Mouse (Mus musculus) forebrain, embryonic 11.5 days (tissue): ENCODE measurements around the gene 1700015F17Rik. TPM values are rescaled to one million over a fixed set of nuclear protein-coding genes. Genes with fewer than 3 reads are reported as not detected.
A peak's percentile ranks its signal among the peaks of the same experiment; 100 is the strongest.

ENCODE experiments used
- ATAC-seq: fragments of 200-750 bp; cut with Nextera tagmentation; replicated peaks from 2 replicates; pipeline ENCODE4 v1.8.0; 2017; ENCODE audit warnings: moderate TSS enrichment; ENCODE audit not compliant: low FRiP score
- DNase-seq: peaks from one replicate; pipeline ENCODE4 v3.0.0-alpha.2; 2017; ENCODE audit warnings: low spot score
- H3K27ac ChIP-seq: fragments of 300-500 bp; sonication (generic); 2 replicates; pipeline ENCODE4 v1.5.1; 2014; ENCODE audit warnings: low read depth, low read length
- H3K27me3 ChIP-seq: fragments of 300-500 bp; sonication (generic); 2 replicates; pipeline ENCODE4 v1.6.1; 2014; ENCODE audit warnings: mild to moderate bottlenecking, low read length, mixed read lengths; ENCODE audit not compliant: control insufficient read depth, insufficient read depth
- H3K36me3 ChIP-seq: fragments of 300-500 bp; sonication (generic); 2 replicates; pipeline ENCODE4 v1.6.1; 2014; ENCODE audit warnings: mild to moderate bottlenecking, low read length, moderate library complexity, mixed read lengths; ENCODE audit not compliant: control insufficient read depth, insufficient read depth
- H3K4me1 ChIP-seq: fragments of 300-500 bp; sonication (generic); replicated peaks from 2 replicates; pipeline ENCODE4 v1.6.1; 2014; ENCODE audit warnings: low read length, mixed read lengths; ENCODE audit not compliant: control insufficient read depth, insufficient read depth
- H3K4me2 ChIP-seq: fragments of 300-500 bp; sonication (generic); 2 replicates; pipeline ENCODE4 v1.6.1; 2014; ENCODE audit warnings: low read depth, mild to moderate bottlenecking, low read length, moderate library complexity, mixed read lengths; ENCODE audit not compliant: severe bottlenecking
- H3K4me3 ChIP-seq: fragments of 300-500 bp; sonication (generic); 2 replicates; pipeline ENCODE4 v1.5.1; 2014; ENCODE audit warnings: low read depth, low read length
- H3K9ac ChIP-seq: fragments of 300-500 bp; sonication (generic); 2 replicates; pipeline ENCODE4 v1.6.1; 2014; ENCODE audit warnings: low read length
- H3K9me3 ChIP-seq: fragments of 300-500 bp; sonication (generic); 2 replicates; pipeline ENCODE4 v1.6.1; 2016; ENCODE audit warnings: low read length, mixed read lengths; ENCODE audit not compliant: control insufficient read depth
- WGBS: fragments of 180-500 bp; shearing (Covaris S2); extraction: QIAGEN DNeasy Blood & Tissue Kit; methylation state at CpG from one replicate; pipeline ENCODE4 v1.1.7; 2014; 5-methylcytosine and 5-hydroxymethylcytosine counted together
- polyA plus RNA-seq: library from polyadenylated mRNA; unstranded; fragments of >200 nt; fragmentation: Nextera tagmentation; extraction: Ambion mirVana; gene quantifications from 2 replicates; pipeline ENCODE4 v1.2.1, GENCODE M21; 2014

Gene 1700015F17Rik
- polyA plus RNA-seq, 1 experiment from 2014 or later: not detected

DNA sequence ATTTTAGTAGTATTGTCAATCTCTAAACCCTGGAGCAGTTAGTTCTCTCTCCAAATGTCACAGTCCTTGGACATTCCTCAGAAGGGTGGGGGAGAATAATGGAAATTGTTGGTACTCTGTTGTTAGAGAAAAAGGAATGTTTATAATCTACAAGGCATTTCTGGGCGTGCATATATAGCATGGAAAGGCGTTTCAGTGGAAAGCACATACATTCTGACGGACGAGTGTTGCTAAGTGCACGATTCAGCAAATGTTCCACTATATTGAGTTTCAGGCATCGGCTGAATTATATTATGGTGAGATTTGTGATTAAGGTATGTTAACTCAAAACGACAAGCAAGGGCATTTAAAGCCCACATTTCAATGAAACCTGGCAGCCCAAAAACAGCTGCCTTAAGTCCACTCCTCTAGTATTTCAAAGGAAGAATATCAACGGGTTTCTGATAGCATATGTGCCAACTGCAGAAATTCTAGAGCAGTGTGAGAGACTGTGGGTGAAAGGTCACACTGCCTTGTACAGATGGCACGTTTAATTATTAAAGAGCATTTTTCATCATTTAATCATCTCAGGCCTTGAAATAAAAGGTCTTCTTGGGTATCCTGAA is 4.4 kb upstream of the 1700015F17Rik start:
- Histone ChIP-seq H3K36me3 (no peaks in the 10 kb centered on the region), H3K27me3 (no peaks in the 10 kb centered on the region), H3K9ac (no peak overlapping the region), H3K4me3 (no peak overlapping the region), H3K9me3 (no peaks in the 10 kb centered on the region), H3K4me2 (no peak overlapping the region), H3K4me1 (no peaks in the 10 kb centered on the region), H3K27ac (no peak overlapping the region)
- WGBS: 79% methylated on average over 9 of the region's 9 CpGs
- no peak for DNase-seq
- ATAC-seq: no peak

DNA sequence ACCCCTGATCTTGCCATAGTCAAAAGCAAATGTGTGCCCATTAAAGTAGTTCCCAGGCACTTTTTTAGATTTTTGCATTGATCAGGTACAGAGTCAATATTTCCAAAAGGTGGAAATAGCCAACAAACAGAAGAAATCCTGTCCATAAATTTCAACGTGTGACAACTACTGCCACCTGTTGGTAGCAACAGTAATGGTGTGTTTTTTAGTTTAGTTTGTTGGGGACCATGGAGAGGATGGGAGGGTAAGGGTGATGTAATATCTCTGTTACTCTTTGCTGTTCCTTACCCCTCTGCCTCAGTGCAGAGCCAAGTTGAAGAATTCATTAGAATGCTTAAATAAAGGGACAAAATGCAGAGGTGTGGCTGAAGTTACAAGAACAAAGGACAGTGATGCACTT is 2.7 kb upstream of the 1700015F17Rik start:
- H3K4me2 ChIP-seq: no peak overlapping the region
- H3K36me3 ChIP-seq: no peaks in the 10 kb centered on the region
- H3K9ac ChIP-seq: no peak overlapping the region
- no peaks in the 10 kb centered on the region for H3K27me3 ChIP-seq
- no peak overlapping the region for H3K4me3 ChIP-seq
- peak; percentile 56; the same call in 1 of the 2 replicates for ATAC-seq
- H3K27ac ChIP-seq: no peak overlapping the region
- H3K4me1 ChIP-seq: no peaks in the 10 kb centered on the region
- 10% methylated on average over 1 of the region's 1 CpGs for WGBS
- DNase-seq: no peak
- no peaks in the 10 kb centered on the region for H3K9me3 ChIP-seq

DNA sequence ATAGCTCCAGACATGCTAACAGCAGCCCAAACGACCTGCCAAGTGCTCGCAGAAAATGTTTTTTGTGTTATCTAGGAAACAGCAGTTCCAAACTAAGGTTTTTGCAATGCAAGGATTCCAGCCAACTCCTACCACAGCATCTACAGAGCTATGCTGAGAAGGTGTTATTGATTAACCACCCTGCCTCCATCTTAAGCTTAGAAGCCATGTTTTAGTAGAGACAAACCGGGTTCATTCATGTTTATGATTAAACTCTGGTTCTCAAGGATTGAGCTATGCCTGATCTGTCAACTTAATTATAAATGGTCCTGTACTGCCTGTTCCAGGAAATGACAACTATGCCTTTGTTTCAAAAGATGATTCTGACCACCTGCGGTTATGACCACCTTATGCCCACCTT is 2.8 kb downstream of the 1700015F17Rik start:
- Histone ChIP-seq H3K9me3 (no peaks in the 10 kb centered on the region), H3K27me3 (no peaks in the 10 kb centered on the region), H3K4me3 (no peak overlapping the region), H3K9ac (no peak overlapping the region), H3K4me1 (no peaks in the 10 kb centered on the region), H3K4me2 (no peak overlapping the region), H3K27ac (no peak overlapping the region), H3K36me3 (no peaks in the 10 kb centered on the region)
- 86% methylated on average over 4 of the region's 4 CpGs for WGBS
- ATAC-seq (no peak), DNase-seq (no peak)

DNA sequence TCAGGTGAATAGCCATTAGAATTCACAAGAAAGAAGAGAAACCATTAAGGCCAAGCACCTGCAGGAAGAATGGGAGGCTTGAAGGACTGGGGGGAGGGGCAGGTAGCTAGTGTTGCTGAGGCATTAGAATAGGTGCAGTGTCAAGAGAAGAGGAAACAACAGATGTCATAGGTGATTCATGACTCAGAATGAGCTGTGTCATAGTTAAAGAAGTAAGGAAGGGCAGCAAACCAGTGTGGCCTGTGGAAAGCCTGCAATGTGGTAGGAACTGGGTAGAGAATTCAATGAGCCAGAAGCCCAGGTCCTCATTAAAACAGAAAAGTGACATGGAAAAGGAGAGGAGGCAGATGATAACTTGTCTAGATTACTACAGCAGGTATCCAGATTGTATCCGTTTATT is 13.7 kb downstream of the 1700015F17Rik start:
- Histone ChIP-seq H3K9me3 (no peaks in the 10 kb centered on the region), H3K4me1 (no peaks in the 10 kb centered on the region), H3K9ac (no peak overlapping the region), H3K27me3 (no peaks in the 10 kb centered on the region), H3K4me2 (no peak overlapping the region), H3K36me3 (no peaks in the 10 kb centered on the region), H3K27ac (no peak overlapping the region), H3K4me3 (no peak overlapping the region)
- DNase-seq (no peak), ATAC-seq (no peak)
- WGBS: 80% methylated on average over 1 of the region's 1 CpGs

DNA sequence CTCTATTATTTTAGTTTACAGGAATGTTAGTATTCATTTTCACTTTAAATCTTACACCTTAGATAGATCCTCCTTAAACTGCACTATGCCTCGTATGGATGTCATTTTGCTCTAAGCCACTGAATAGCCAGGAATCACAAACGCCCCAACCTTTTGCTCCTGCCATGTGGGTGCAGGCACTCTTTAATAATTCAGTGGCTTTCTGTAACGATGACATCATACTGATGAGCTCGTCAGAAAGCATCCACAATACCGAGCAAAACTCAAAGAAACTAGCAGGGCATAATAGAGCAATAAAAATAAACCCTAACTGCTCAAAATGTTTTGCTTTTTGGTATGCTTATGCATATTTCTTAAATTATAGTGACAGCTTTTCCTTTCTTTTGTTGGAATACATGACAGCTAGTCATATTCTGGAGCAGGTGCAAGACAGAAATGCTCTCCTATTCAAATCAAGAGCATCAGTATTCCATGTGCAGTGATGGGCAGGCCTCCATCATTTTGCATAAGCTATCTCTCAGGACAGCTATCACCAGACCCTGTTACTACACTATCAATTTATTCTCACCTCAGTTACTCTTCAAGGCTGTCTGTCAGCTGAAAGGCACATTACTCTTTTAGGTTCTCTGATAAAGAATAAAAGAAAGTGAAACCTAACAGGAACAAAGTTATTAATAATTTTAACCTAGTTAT is 47.1 kb downstream of the 1700015F17Rik start:
- H3K36me3 ChIP-seq: no peaks in the 10 kb centered on the region
- H3K4me3 ChIP-seq: no peak overlapping the region
- ATAC-seq (no peak), DNase-seq (no peak)
- no peaks in the 10 kb centered on the region for H3K27me3 ChIP-seq
- WGBS: 61% methylated on average over 5 of the region's 5 CpGs
- H3K9me3 ChIP-seq: no peaks in the 10 kb centered on the region
- no peaks in the 10 kb centered on the region for H3K4me1 ChIP-seq
- no peak overlapping the region for H3K4me2 ChIP-seq
- no peak overlapping the region for H3K9ac ChIP-seq
- H3K27ac ChIP-seq: no peak overlapping the region

DNA sequence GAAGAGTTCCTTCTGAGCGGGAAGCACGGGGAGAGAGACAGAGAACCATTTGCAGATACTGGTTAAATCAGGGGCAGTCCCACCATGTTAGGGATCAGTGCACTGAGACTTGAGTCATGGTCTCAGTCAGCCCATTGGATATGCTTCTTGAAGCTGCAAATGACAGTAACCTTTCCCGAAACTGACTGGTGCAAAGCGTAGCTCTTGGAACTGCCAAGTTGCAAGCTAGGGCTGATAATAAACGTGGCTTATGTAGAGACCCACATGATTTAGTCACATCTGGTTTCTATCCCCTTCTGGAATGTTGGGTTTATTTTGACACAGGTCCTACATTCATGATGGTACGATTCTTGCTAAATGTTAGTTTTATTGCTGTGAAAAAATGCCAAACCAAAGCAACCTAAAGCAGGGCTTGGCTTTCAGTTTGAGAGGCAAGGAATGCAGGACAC is 55.2 kb downstream of the 1700015F17Rik start:
- H3K4me1 ChIP-seq: no peaks in the 10 kb centered on the region
- 81% methylated on average over 6 of the region's 6 CpGs for WGBS
- no peak overlapping the region for H3K4me3 ChIP-seq
- no peak overlapping the region for H3K9ac ChIP-seq
- H3K4me2 ChIP-seq: no peak overlapping the region
- no peaks in the 10 kb centered on the region for H3K9me3 ChIP-seq
- no peak overlapping the region for H3K27ac ChIP-seq
- H3K36me3 ChIP-seq: no peaks in the 10 kb centered on the region
- DNase-seq: no peak
- ATAC-seq: no peak
- H3K27me3 ChIP-seq: no peaks in the 10 kb centered on the region

DNA sequence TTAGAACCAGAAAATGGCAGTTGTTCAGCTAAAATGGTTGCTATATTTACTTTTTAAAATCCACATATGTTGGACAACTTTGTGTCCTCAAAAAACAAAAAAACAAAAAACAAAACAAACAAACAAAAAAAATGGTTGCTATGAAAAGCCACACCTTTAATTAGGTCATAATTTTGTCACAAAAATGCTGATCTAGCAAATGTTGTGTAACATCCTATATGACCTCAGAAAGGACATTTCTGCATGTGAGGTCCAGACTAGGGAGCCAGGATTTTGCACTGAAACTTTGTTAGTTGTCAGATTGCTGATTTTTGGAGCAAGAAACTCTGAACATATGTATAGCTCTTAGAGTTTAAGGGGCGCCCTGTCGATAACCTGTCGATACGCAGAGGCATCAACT is 55.9 kb downstream of the 1700015F17Rik start:
- Histone ChIP-seq H3K36me3 (no peaks in the 10 kb centered on the region), H3K9ac (no peak overlapping the region), H3K9me3 (no peaks in the 10 kb centered on the region), H3K27ac (no peak overlapping the region), H3K4me3 (no peak overlapping the region), H3K4me1 (no peaks in the 10 kb centered on the region), H3K27me3 (no peaks in the 10 kb centered on the region), H3K4me2 (no peak overlapping the region)
- DNase-seq: no peak
- 95% methylated on average over 4 of the region's 4 CpGs for WGBS
- ATAC-seq: no peak

DNA sequence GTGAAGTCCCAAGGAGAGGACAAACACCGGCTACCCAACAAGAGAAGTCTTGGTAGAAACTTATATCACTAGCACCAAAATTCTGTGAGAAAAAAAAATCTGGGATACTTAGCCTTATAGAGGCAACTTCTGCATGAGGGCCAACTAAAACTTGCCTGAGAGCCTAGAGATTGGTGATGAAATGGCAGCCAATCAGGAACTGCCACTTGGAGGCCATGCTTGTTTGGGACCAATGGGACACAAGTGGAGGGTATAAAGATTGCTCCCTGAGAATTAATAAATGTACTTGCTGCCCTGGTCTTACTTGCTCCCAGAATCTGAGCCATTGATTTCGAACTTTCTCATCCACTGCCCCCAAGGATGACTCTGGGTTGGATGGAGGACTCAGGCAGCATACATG is 57.5 kb downstream of the 1700015F17Rik start:
- Histone ChIP-seq H3K27ac (no peak overlapping the region), H3K27me3 (no peaks in the 10 kb centered on the region), H3K4me1 (no peaks in the 10 kb centered on the region), H3K36me3 (no peaks in the 10 kb centered on the region), H3K9ac (no peak overlapping the region), H3K4me3 (no peak overlapping the region), H3K9me3 (no peaks in the 10 kb centered on the region), H3K4me2 (no peak overlapping the region)
- ATAC-seq: no peak
- 94% methylated on average over 2 of the region's 2 CpGs for WGBS
- DNase-seq: no peak

DNA sequence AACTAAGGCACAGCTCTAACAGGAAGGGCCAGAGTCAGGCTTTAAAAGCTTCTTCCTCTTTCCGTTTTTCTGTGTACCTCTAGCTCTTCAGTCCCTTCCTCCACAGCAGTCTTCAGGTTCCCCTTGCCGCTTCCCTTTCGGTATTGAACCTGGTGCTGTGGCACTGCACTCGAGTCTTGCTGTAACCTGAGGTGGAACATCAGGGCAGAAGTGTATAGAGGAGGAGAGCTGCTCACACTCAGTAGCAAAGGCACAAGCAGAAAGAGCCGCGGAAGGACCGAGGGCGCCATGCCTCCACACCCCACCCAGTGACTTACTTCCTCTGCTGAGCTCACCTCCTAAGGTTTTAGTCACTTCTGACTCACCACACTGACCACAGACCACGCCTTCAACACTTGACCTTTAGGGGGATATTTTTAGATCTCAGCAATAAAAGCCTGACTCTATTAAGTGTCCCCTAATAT is 58.9 kb downstream of the 1700015F17Rik start, which contains the start of gene Cdk14:
Gene Cdk14 (minus strand): TSS at position 321 of the 464 bp plus-strand sequence.
- Histone ChIP-seq H3K27me3 (no peaks in the 10 kb centered on the region), H3K36me3 (no peaks in the 10 kb centered on the region), H3K4me2 (no peak within 1 kb of the TSS), H3K9me3 (no peaks in the 10 kb centered on the region), H3K4me1 (no peaks in the 10 kb centered on the region), H3K27ac (no peak within 1 kb of the TSS), H3K4me3 (no peak within 1 kb of the TSS), H3K9ac (no peak within 1 kb of the TSS)
- 89% methylated on average over 9 of the region's 9 CpGs for WGBS
- DNase-seq: no peak
- ATAC-seq: no peak
